Mouse (Mus musculus): ENCODE measurements at regions not wholly inside any gene's neighbourhood (a gene's known extent, or its start where the extent isn't known, plus 50 kb on each side); places are given as distances from the start of the nearest gene placed in this dataset.

DNA sequence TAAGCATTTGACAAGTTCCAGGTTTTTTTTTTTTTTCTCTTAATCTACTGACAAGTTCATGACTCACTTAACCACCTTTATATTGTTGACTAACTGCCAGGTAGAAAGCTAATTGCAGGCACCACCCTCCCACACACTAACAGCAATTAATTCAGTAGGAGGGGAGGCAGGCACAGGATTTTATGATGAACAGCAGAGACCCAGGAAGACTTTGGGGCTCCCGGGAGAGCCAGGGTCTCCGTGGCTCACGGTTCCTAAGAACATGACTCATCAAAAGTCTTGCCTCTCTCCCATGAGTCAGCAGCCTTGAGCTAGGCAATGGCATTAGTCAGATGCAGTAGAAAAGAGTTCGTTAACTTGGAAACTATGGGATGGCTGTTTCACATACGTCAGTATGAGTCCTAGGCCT is 77.7 kb downstream of the Phlda1 start:
- TF ChIP-seq CTCF (IDR thresholded peaks at IDR 0.05; ENCODE audit: extremely low read depth, insufficient read length, insufficient replicate concordance, low read depth, low read length): no peak
- TF ChIP-seq POLR2A (IDR thresholded peaks at IDR 0.05; ENCODE audit: low read depth, low read length): no peak

Measured in small intestine, adult 2 months (tissue).